Mouse (Mus musculus) lung, adult 2 months (tissue): Measurements from ENCODE around the gene Pheta1. TPM values are rescaled to one million over a fixed set of nuclear protein-coding genes. Genes with fewer than 3 reads are reported as not detected.

Source experiments
- DNase-seq: peaks from one replicate; pipeline ENCODE4 v3.0.0; 2022
- H3K4me1 ChIP-seq: fragments of 200-500 bp; 2 replicates; pipeline ENCODE4 v1.6.1; 2011; ENCODE audit warnings: low read length; ENCODE audit not compliant: control insufficient read depth, insufficient read depth
- H3K4me3 ChIP-seq: fragments of 200-500 bp; replicated peaks from 2 replicates; pipeline ENCODE3; 2011; ENCODE audit warnings: low read depth, mild to moderate bottlenecking, control low read depth, low read length; ENCODE audit errors: extremely low read depth
- CTCF ChIP-seq: fragments of 200-500 bp; IDR thresholded peaks from 2 replicates; pipeline ENCODE4 v1.5.1; 2011; ENCODE audit warnings: mild to moderate bottlenecking, low read length, control low read depth; ENCODE audit not compliant: insufficient read depth
- POLR2A ChIP-seq: fragments of 200-500 bp; IDR thresholded peaks from 2 replicates; pipeline ENCODE4 v1.6.1; 2011; ENCODE audit warnings: low read depth, mild to moderate bottlenecking, control low read depth, low read length, borderline replicate concordance; ENCODE audit errors: extremely low read depth
- WGBS: fragments of 180-500 bp; shearing (Covaris S2); methylation state at CpG from one replicate; pipeline ENCODE4 v1.1.7; 2018; 5-methylcytosine and 5-hydroxymethylcytosine counted together
- polyA plus RNA-seq: library from polyadenylated mRNA; depleted of rRNA; stranded (reverse); fragments of >200 nt; gene quantifications from 2 replicates; pipeline ENCODE4 v1.2.3, GENCODE M21; 2012; rRNA removed

The Pheta1 gene
- polyA plus RNA-seq, 1 experiment, result 20.4 TPM

- Histone ChIP-seq H3K4me3 (no peak overlapping the region), H3K4me1 (no peaks in the 10 kb centered on the region)
- 54% methylated on average over 24 of the region's 24 CpGs for WGBS
- no peak for TF ChIP-seq CTCF
- no peak for TF ChIP-seq POLR2A
- DNase-seq, result no peak
These were observed 46.5 kb downstream of the Pheta1 start for GRCm38 (mm10) chr5:121895117-121895756.

- no peak for TF ChIP-seq CTCF
- no peak for TF ChIP-seq POLR2A
- no peak for DNase-seq
- 64% methylated on average over 23 of the region's 23 CpGs for WGBS
These were observed 54.3 kb downstream of the Pheta1 start for GRCm38 (mm10) chr5:121902809-121903745.

More at GRCm38 (mm10) chr5:121902809-121903745, 54.3 kb downstream of the Pheta1 start:
- Histone ChIP-seq H3K4me1 (no peaks in the 10 kb centered on the region), H3K4me3 (no peak overlapping the region)

Other genes with a start within 250 kb of the Pheta1 start
- 10.1 and 10.3 TPM in 2 replicates for gene Acad12, start 230.0 kb upstream of the Pheta1 start, polyA plus RNA-seq
- 6.1 and 7.0 TPM in 2 replicates for gene Acad10, start 188.5 kb upstream of the Pheta1 start, polyA plus RNA-seq
- gene Brap, start 188.4 kb upstream of the Pheta1 start, polyA plus RNA-seq, result 28.8 and 30.6 TPM in 2 replicates
- 107 and 108 TPM in 2 replicates for gene Atxn2, start 137.6 kb upstream of the Pheta1 start, polyA plus RNA-seq
- gene Sh2b3, start 11.3 kb upstream of the Pheta1 start, polyA plus RNA-seq, result 58.8 and 106 TPM in 2 replicates
- 5.6 and 6.4 TPM in 2 replicates for gene Cux2, start 201.1 kb downstream of the Pheta1 start, polyA plus RNA-seq